Mouse (Mus musculus): ENCODE measurements at regions not wholly inside any gene's neighbourhood (a gene's known extent, or its start where the extent isn't known, plus 50 kb on each side); places are given as distances from the start of the nearest gene placed in this dataset.
A peak's percentile ranks its signal among the peaks of the same experiment; 100 is the strongest.
"Not testable (repeated sequence)": the region's sequence is repeated elsewhere in the genome, so short reads cannot be mapped to it uniquely, and the experiment has no call there.

DNA sequence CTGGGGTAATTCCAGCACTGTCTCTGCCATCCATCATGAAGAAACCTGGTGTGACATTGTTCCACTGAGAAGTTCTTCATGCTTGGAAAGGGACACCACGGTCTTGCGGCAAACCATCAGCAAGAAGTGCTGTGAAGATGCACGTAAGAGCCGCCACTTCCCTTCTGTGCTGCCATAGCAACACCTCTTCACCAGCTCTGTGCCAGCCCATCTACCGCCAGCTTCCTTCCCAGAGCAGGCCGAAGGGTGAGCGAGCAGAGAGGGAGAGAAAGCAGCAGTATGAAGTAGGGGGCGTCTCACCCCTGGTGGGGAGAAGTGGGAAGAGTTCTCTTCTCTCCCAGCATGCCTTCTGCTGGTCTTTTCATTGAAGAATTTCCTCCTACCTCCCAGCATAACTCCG is 84.8 kb upstream of the Zfp637 start:
- H3K4me2 ChIP-seq: no peak overlapping the region
- H3K9ac ChIP-seq: no peak overlapping the region
- no peaks in the 10 kb centered on the region for H3K4me1 ChIP-seq (ENCODE audit: insufficient read depth)
- no peaks in the 10 kb centered on the region for H3K27me3 ChIP-seq (ENCODE audit: insufficient read depth, low read length)
- no peak overlapping the region for H3K27ac ChIP-seq (ENCODE audit: low read depth)
- TF ChIP-seq CTCF (IDR thresholded peaks at IDR 0.05; ENCODE audit: low read depth): no peak
- no peak overlapping the region for H3K4me3 ChIP-seq (ENCODE audit: low read depth, low read length)
- DNase-seq (no peak), ATAC-seq (ENCODE audit: insufficient read depth) (no peak)
- 65% methylated on average over 9 of the region's 9 CpGs for WGBS
- no peaks in the 10 kb centered on the region for H3K36me3 ChIP-seq (ENCODE audit: insufficient read depth)
- no peaks in the 10 kb centered on the region for H3K9me3 ChIP-seq (ENCODE audit: low read depth, low read length)

- not testable (repeated sequence) for H3K27ac ChIP-seq (ENCODE audit: low read depth); H3K9me3 ChIP-seq (ENCODE audit: low read depth, low read length); H3K27me3 ChIP-seq (ENCODE audit: insufficient read depth, low read length); H3K4me3 ChIP-seq (ENCODE audit: low read depth, low read length); ATAC-seq (ENCODE audit: insufficient read depth); H3K9ac ChIP-seq; H3K4me2 ChIP-seq; H3K36me3 ChIP-seq (ENCODE audit: insufficient read depth); H3K4me1 ChIP-seq (ENCODE audit: insufficient read depth)
- peak; percentile 86 for DNase-seq
- 11% methylated on average over 6 of the region's 6 CpGs for WGBS
- peak; percentile 75 for TF ChIP-seq CTCF (IDR thresholded peaks at IDR 0.05; ENCODE audit: low read depth)
Observed at GRCm38 (mm10) chr6:117758516-117758915, 82.5 kb upstream of the Zfp637 start.

DNA sequence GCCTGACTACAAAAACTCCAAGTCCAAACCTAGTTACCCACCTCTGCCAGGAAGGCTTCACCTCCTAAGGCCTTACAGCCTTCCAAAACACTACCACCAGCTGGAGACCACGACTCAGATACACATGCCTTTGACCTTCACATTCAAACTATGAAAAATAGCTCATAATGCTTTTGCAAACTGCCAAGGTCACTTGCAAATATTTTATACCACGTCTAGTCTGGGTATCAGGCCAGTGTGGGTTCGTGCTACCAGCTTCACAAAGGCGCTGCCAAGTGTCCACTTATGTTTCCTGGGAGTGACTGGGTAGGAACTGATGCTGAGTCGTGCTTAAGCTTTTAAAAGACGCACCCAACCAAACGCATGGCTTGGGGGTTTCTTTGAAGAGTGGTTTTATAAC is 69.5 kb upstream of the Zfp637 start:
- no peak overlapping the region for H3K4me3 ChIP-seq (ENCODE audit: low read depth, low read length)
- TF ChIP-seq CTCF (IDR thresholded peaks at IDR 0.05; ENCODE audit: low read depth): no peak

DNA sequence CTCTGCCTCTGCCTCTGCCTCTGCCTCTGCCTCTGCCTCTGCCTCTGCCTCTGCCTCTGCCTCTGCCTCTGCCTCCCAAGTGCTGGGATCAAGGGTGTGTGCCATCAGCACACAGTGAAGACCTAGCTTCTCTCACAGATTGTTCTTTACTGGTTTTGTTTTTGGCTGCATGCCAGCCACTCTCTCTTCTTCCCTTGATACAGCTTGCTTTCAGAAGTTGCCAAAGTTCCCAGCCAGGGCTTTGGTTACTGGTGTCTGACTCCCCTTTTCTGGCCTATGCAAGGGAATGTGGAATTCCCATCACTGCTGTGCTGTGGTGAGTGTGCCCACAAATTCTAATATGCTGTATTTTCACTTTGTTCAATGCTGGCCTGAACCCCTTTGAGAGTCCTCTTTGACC is 68.6 kb upstream of the Zfp637 start:
- Histone ChIP-seq H3K4me2 (no peak overlapping the region), H3K9ac (no peak overlapping the region), H3K27ac (ENCODE audit: low read depth) (no peak overlapping the region), H3K36me3 (ENCODE audit: insufficient read depth) (no peaks in the 10 kb centered on the region), H3K4me3 (ENCODE audit: low read depth, low read length) (no peak overlapping the region), H3K4me1 (ENCODE audit: insufficient read depth) (no peaks in the 10 kb centered on the region), H3K27me3 (ENCODE audit: insufficient read depth, low read length) (no peaks in the 10 kb centered on the region), H3K9me3 (ENCODE audit: low read depth, low read length) (no peaks in the 10 kb centered on the region)
- no peak for ATAC-seq (ENCODE audit: insufficient read depth)
- TF ChIP-seq CTCF (IDR thresholded peaks at IDR 0.05; ENCODE audit: low read depth): no peak
- peak; percentile 72 for DNase-seq

More for the DNA sequence above, 69.5 kb upstream of the Zfp637 start:
- ATAC-seq (ENCODE audit: insufficient read depth) (no peak), DNase-seq (no peak)
- Histone ChIP-seq H3K36me3 (ENCODE audit: insufficient read depth) (no peaks in the 10 kb centered on the region), H3K9ac (no peak overlapping the region), H3K4me1 (ENCODE audit: insufficient read depth) (no peaks in the 10 kb centered on the region), H3K4me2 (no peak overlapping the region), H3K27me3 (ENCODE audit: insufficient read depth, low read length) (no peaks in the 10 kb centered on the region), H3K27ac (ENCODE audit: low read depth) (no peak overlapping the region), H3K9me3 (ENCODE audit: low read depth, low read length) (no peaks in the 10 kb centered on the region)
- WGBS: 73% methylated on average over 7 of the region's 7 CpGs

- WGBS: 50% methylated on average over 11 of the region's 11 CpGs
- Histone ChIP-seq H3K4me2 (no peak overlapping the region), H3K4me1 (ENCODE audit: insufficient read depth) (no peaks in the 10 kb centered on the region), H3K36me3 (ENCODE audit: insufficient read depth) (no peaks in the 10 kb centered on the region), H3K27ac (ENCODE audit: low read depth) (no peak overlapping the region), H3K9ac (no peak overlapping the region), H3K4me3 (ENCODE audit: low read depth, low read length) (no peak overlapping the region), H3K27me3 (ENCODE audit: insufficient read depth, low read length) (no peaks in the 10 kb centered on the region), H3K9me3 (ENCODE audit: low read depth, low read length) (no peaks in the 10 kb centered on the region)
- ATAC-seq (ENCODE audit: insufficient read depth) (no peak), DNase-seq (no peak)
- TF ChIP-seq CTCF (IDR thresholded peaks at IDR 0.05; ENCODE audit: low read depth): no peak
Observed at GRCm38 (mm10) chr6:117775304-117776050, 65.5 kb upstream of the Zfp637 start.

DNA sequence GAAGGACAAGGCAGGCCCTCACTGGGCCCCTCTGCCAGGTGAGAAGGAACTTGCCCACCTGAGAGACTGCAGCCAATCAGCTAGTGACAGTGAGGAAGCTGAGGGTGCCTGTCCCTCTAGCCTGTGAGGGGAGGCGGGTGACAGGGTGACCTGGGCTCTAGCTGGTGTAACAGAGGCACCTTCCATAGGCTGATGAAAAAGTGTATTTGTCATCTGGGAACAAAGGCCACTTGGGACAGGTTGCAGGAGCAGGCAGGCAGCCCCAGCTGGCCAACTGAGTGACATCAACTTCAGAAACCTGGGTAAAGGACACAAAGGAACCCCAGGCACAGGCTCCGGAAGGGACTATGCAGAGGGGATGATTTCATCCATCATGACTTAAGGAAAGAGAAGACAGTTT is 63.0 kb upstream of the Zfp637 start:
- no peaks in the 10 kb centered on the region for H3K36me3 ChIP-seq (ENCODE audit: insufficient read depth)
- no peak overlapping the region for H3K4me3 ChIP-seq (ENCODE audit: low read depth, low read length)
- no peak overlapping the region for H3K4me2 ChIP-seq
- H3K27ac ChIP-seq (ENCODE audit: low read depth): no peak overlapping the region
- no peak for TF ChIP-seq CTCF (IDR thresholded peaks at IDR 0.05; ENCODE audit: low read depth)
- H3K27me3 ChIP-seq (ENCODE audit: insufficient read depth, low read length): no peaks in the 10 kb centered on the region
- 59% methylated on average over 2 of the region's 2 CpGs for WGBS
- H3K9me3 ChIP-seq (ENCODE audit: low read depth, low read length): no peaks in the 10 kb centered on the region
- ATAC-seq (ENCODE audit: insufficient read depth) (0 out of 2 replicates have a peak, but pooled peaks have one; percentile 35), DNase-seq (peak; percentile 10)
- no peaks in the 10 kb centered on the region for H3K4me1 ChIP-seq (ENCODE audit: insufficient read depth)
- H3K9ac ChIP-seq: no peak overlapping the region

DNA sequence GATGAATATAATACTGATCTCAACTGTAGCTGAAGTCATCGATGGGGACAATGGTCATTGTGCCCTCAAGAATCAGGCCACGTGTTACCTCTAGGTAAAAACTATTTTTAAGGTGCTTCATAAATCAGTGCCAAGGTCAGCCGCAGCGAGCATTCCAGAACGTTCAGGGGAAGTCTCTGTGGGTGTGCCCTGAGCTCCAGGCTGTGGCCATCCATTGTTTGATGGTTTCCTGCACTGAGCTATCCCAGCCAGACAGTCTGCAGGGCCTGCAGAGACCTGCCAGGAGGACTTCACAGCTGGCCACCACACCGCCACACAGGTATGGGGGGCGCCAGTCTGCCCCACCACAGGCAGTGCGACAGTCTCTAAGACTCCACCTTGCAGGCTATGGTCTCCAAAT is 62.5 kb upstream of the Zfp637 start:
- Histone ChIP-seq H3K4me3 (ENCODE audit: low read depth, low read length) (no peak overlapping the region), H3K36me3 (ENCODE audit: insufficient read depth) (no peaks in the 10 kb centered on the region), H3K4me2 (no peak overlapping the region), H3K4me1 (ENCODE audit: insufficient read depth) (no peaks in the 10 kb centered on the region), H3K27ac (ENCODE audit: low read depth) (no peak overlapping the region), H3K9ac (no peak overlapping the region), H3K9me3 (ENCODE audit: low read depth, low read length) (no peaks in the 10 kb centered on the region), H3K27me3 (ENCODE audit: insufficient read depth, low read length) (no peaks in the 10 kb centered on the region)
- DNase-seq (peak; percentile 26), ATAC-seq (ENCODE audit: insufficient read depth) (peak; percentile 78; the same call in 1 of the 2 replicates)
- 71% methylated on average over 8 of the region's 8 CpGs for WGBS
- TF ChIP-seq CTCF (IDR thresholded peaks at IDR 0.05; ENCODE audit: low read depth): peak; percentile 9; the same call in 1 of the 2 replicates
